Mouse (Mus musculus) hindbrain, postnatal 0 days (tissue): ENCODE measurements around the gene Naif1. TPM values are rescaled to one million over a fixed set of nuclear protein-coding genes. Genes with fewer than 3 reads are reported as not detected.

ENCODE experiments used
- ATAC-seq: fragments of 200-750 bp; cut with Nextera tagmentation; 2 replicates; pipeline ENCODE4 v1.8.0; 2017; ENCODE audit warnings: mild to moderate bottlenecking, moderate TSS enrichment, moderate library complexity
- DNase-seq: peaks from one replicate; pipeline ENCODE4 v3.0.0-alpha.2; 2015; ENCODE audit warnings: low spot score
- H3K27ac ChIP-seq: fragments of 300-500 bp; sonication (generic); 2 replicates; pipeline ENCODE4 v1.5.1; 2014; ENCODE audit warnings: mild to moderate bottlenecking
- H3K27me3 ChIP-seq: fragments of 300-500 bp; sonication (generic); 2 replicates; pipeline ENCODE4 v1.6.1; 2014; ENCODE audit warnings: low read length, mixed read lengths; ENCODE audit not compliant: insufficient read depth
- H3K36me3 ChIP-seq: fragments of 300-500 bp; sonication (generic); 2 replicates; pipeline ENCODE4 v1.6.1; 2014; ENCODE audit warnings: low read length, mixed read lengths; ENCODE audit not compliant: insufficient read depth
- H3K4me1 ChIP-seq: fragments of 300-500 bp; sonication (generic); 2 replicates; pipeline ENCODE4 v1.6.1; 2014; ENCODE audit warnings: antibody characterized with exemption, low read length, mixed read lengths; ENCODE audit not compliant: insufficient read depth
- H3K4me2 ChIP-seq: fragments of 300-500 bp; sonication (generic); 2 replicates; pipeline ENCODE4 v1.6.1; 2014; ENCODE audit warnings: low read depth, mild to moderate bottlenecking, low read length, moderate library complexity, mixed read lengths
- H3K4me3 ChIP-seq: fragments of 300-500 bp; sonication (generic); 2 replicates; pipeline ENCODE4 v1.5.1; 2014; ENCODE audit warnings: low read length
- H3K9ac ChIP-seq: fragments of 300-500 bp; sonication (generic); replicated peaks from 2 replicates; pipeline ENCODE4 v1.6.1; 2014; ENCODE audit warnings: mild to moderate bottlenecking, low read length, moderate library complexity, mixed read lengths
- H3K9me3 ChIP-seq: fragments of 300-500 bp; sonication (generic); 2 replicates; pipeline ENCODE4 v1.6.1; 2016; ENCODE audit warnings: low read length, mixed read lengths
- CTCF ChIP-seq: IDR thresholded peaks from 2 replicates; pipeline ENCODE4 v1.5.1; 2016; ENCODE audit warnings: antibody characterized with exemption, control low read depth, low read depth
- WGBS: fragments of 180-500 bp; shearing (Covaris S2); extraction: QIAGEN DNeasy Blood & Tissue Kit; methylation state at CpG from one replicate; pipeline ENCODE4 v1.1.7; 2014; 5-methylcytosine and 5-hydroxymethylcytosine counted together
- polyA plus RNA-seq: library from polyadenylated mRNA; unstranded; fragments of >200 nt; fragmentation: Nextera tagmentation; extraction: Ambion mirVana; gene quantifications from 2 replicates; pipeline ENCODE4 v1.2.1, GENCODE M21; 2015
- total RNA-seq: library from RNA; depleted of rRNA; stranded (reverse); fragments of >200 nt; gene quantifications from 2 replicates; pipeline ENCODE4 v1.2.3, GENCODE M21; 2014

Gene Naif1
- total and polyA plus RNA-seq, 2 experiments from 2014 or later: 3.0 to 3.7 TPM

- H3K4me1 ChIP-seq: no peaks in the 10 kb centered on the region
- no peak overlapping the region for H3K4me3 ChIP-seq
- 90% methylated on average over 6 of the region's 6 CpGs for WGBS
- no peak overlapping the region for H3K9ac ChIP-seq
- H3K4me2 ChIP-seq: no peak overlapping the region
- DNase-seq (no peak), ATAC-seq (no peak)
- H3K9me3 ChIP-seq: no peaks in the 10 kb centered on the region
- peaks cover 40% of the 10 kb centered on the region for H3K36me3 ChIP-seq
- no peaks in the 10 kb centered on the region for H3K27me3 ChIP-seq
- no peak overlapping the region for H3K27ac ChIP-seq
- no peak for TF ChIP-seq CTCF
Observed at GRCm38 (mm10) chr2:32412742-32413531, 37.3 kb upstream of the Naif1 start.

GRCm38 (mm10) chr2:32413936-32414335 lies 36.3 kb upstream of the Naif1 start:
- no peaks in the 10 kb centered on the region for H3K27me3 ChIP-seq
- H3K4me3 ChIP-seq: no peak overlapping the region
- H3K4me2 ChIP-seq: no peak overlapping the region
- no peak overlapping the region for H3K27ac ChIP-seq
- DNase-seq: no peak
- peaks cover 50% of the 10 kb centered on the region for H3K36me3 ChIP-seq
- no peaks in the 10 kb centered on the region for H3K4me1 ChIP-seq
- TF ChIP-seq CTCF: no peak
- H3K9ac ChIP-seq: no peak overlapping the region
- no peaks in the 10 kb centered on the region for H3K9me3 ChIP-seq
- no peak for ATAC-seq
- 54% methylated on average over 5 of the region's 5 CpGs for WGBS

- H3K27me3 ChIP-seq: no peaks in the 10 kb centered on the region
- H3K4me1 ChIP-seq: no peaks in the 10 kb centered on the region
- ATAC-seq (no peak), DNase-seq (no peak)
- peaks cover 68% of the 10 kb centered on the region for H3K36me3 ChIP-seq
- TF ChIP-seq CTCF: no peak
- 96% methylated on average over 12 of the region's 12 CpGs for WGBS
- no peak overlapping the region for H3K4me2 ChIP-seq
- no peak overlapping the region for H3K27ac ChIP-seq
- H3K9me3 ChIP-seq: no peaks in the 10 kb centered on the region
- no peak overlapping the region for H3K9ac ChIP-seq
- no peak overlapping the region for H3K4me3 ChIP-seq
Observed at GRCm38 (mm10) chr2:32415801-32416200, 34.5 kb upstream of the Naif1 start.

- DNase-seq (no peak), ATAC-seq (no peak)
- Histone ChIP-seq H3K36me3 (peaks cover 75% of the 10 kb centered on the region), H3K27me3 (no peaks in the 10 kb centered on the region), H3K4me3 (no peak overlapping the region), H3K27ac (no peak overlapping the region), H3K4me1 (no peaks in the 10 kb centered on the region), H3K9me3 (no peaks in the 10 kb centered on the region), H3K4me2 (no peak overlapping the region), H3K9ac (no peak overlapping the region)
- no peak for TF ChIP-seq CTCF
- 90% methylated on average over 2 of the region's 2 CpGs for WGBS
Observed at GRCm38 (mm10) chr2:32416556-32416955, 33.7 kb upstream of the Naif1 start.

GRCm38 (mm10) chr2:32417486-32417885 lies 32.8 kb upstream of the Naif1 start:
- ATAC-seq: no peak
- H3K36me3 ChIP-seq: peaks cover 75% of the 10 kb centered on the region
- WGBS: 90% methylated on average over 8 of the region's 8 CpGs

GRCm38 (mm10) chr2:32418430-32419151 lies 31.7 kb upstream of the Naif1 start:
- Histone ChIP-seq H3K27ac (no peak overlapping the region), H3K9ac (no peak overlapping the region), H3K4me2 (no peak overlapping the region), H3K4me3 (no peak overlapping the region), H3K27me3 (no peaks in the 10 kb centered on the region), H3K36me3 (peaks cover 75% of the 10 kb centered on the region), H3K9me3 (no peaks in the 10 kb centered on the region), H3K4me1 (peaks cover 6% of the 10 kb centered on the region; the same call in 1 of the 2 replicates)
- WGBS: 90% methylated on average over 12 of the region's 12 CpGs
- no peak for ATAC-seq
- no peak for TF ChIP-seq CTCF
- DNase-seq: no peak

More at GRCm38 (mm10) chr2:32417486-32417885, 32.8 kb upstream of the Naif1 start:
- H3K9ac ChIP-seq: no peak overlapping the region
- H3K9me3 ChIP-seq: no peaks in the 10 kb centered on the region
- H3K4me1 ChIP-seq: no peaks in the 10 kb centered on the region; the same call in 1 of the 2 replicates
- no peak overlapping the region for H3K27ac ChIP-seq
- H3K27me3 ChIP-seq: no peaks in the 10 kb centered on the region
- no peak for TF ChIP-seq CTCF
- DNase-seq: no peak
- no peak overlapping the region for H3K4me2 ChIP-seq
- no peak overlapping the region for H3K4me3 ChIP-seq
